Mouse (Mus musculus) B cell, adult (primary cell): ENCODE data around the gene Hist1h2ad. TPM values are rescaled to one million over a fixed set of nuclear protein-coding genes. Genes with fewer than 3 reads are reported as not detected.

Experiments
- total RNA-seq: library from RNA; stranded (reverse); gene quantifications from 4 replicates; pipeline ENCODE4 v1.2.4, GENCODE M21; 2023; ENCODE audit not compliant: inconsistent age

Hist1h2ad gene
- total RNA-seq, 1 experiment from 2014 or later, result 44.0 TPM

Other genes starting within 250 kb of the Hist1h2ad start
- 16.9 to 17.9 TPM (median 17.5 TPM) in 4 replicates for gene Zfp322a, start 205.2 kb upstream of the Hist1h2ad start, total RNA-seq
- 17.4 to 19.6 TPM (median 18.5 TPM) in 4 replicates for gene Abt1, start 150.5 kb upstream of the Hist1h2ad start, total RNA-seq
- not detected in 4 replicates for gene Btn1a1, start 108.5 kb upstream of the Hist1h2ad start, total RNA-seq
- 0.61 to 1.7 TPM (median 1.6 TPM) in 3 of 4 replicates, not detected in the other for gene Btn2a2, start 85.5 kb upstream of the Hist1h2ad start, total RNA-seq
- 380 to 493 TPM (median 419 TPM) in 4 replicates for gene Hist1h4h, start 43.3 kb upstream of the Hist1h2ad start, total RNA-seq
- gene Hist1h2af, start 40.5 kb upstream of the Hist1h2ad start, total RNA-seq, result 18.4 to 42.2 TPM (median 32.0 TPM) in 4 replicates
- gene Hist1h3g, start 39.0 kb upstream of the Hist1h2ad start, total RNA-seq, result 5.1 to 15.0 TPM (median 8.0 TPM) in 4 replicates
- gene Hist1h2bh, start 31.0 kb upstream of the Hist1h2ad start, total RNA-seq, result 11.3 to 16.6 TPM (median 13.7 TPM) in 4 replicates
- 123 to 144 TPM (median 124 TPM) in 4 replicates for gene Hist1h3f, start 30.3 kb upstream of the Hist1h2ad start, total RNA-seq
- gene Hist1h4f, start 22.7 kb upstream of the Hist1h2ad start, total RNA-seq, result 90.4 to 98.1 TPM (median 92.8 TPM) in 4 replicates
- gene Hist1h1d, start 21.1 kb upstream of the Hist1h2ad start, total RNA-seq, result 25.4 to 29.9 TPM (median 27.1 TPM) in 4 replicates
- gene Hist1h3e, start 12.0 kb upstream of the Hist1h2ad start, total RNA-seq, result 304 to 393 TPM (median 327 TPM) in 4 replicates
- 14.4 to 36.0 TPM (median 25.7 TPM) in 4 replicates for gene Hist1h2ae, start 3.2 kb upstream of the Hist1h2ad start, total RNA-seq
- gene Hist1h2bg, start 3.0 kb upstream of the Hist1h2ad start, total RNA-seq, result 482 to 521 TPM (median 495 TPM) in 4 replicates
- 216 to 268 TPM (median 252 TPM) in 4 replicates for gene Hist1h2bf, start 185 bp upstream of the Hist1h2ad start, total RNA-seq
- 32.2 to 49.8 TPM (median 35.5 TPM) in 4 replicates for gene Hist1h3d, start 1.4 kb downstream of the Hist1h2ad start, total RNA-seq
- 154 to 204 TPM (median 177 TPM) in 4 replicates for gene Hist1h4d, start 7.2 kb downstream of the Hist1h2ad start, total RNA-seq
- 30.3 to 38.2 TPM (median 33.1 TPM) in 4 replicates for gene Hist1h2be, start 46.7 kb downstream of the Hist1h2ad start, total RNA-seq
- gene Hist1h1e, start 48.2 kb downstream of the Hist1h2ad start, total RNA-seq, result 319 to 416 TPM (median 354 TPM) in 4 replicates
- 10.0 to 14.4 TPM (median 11.1 TPM) in 4 replicates for gene Hist1h2ac, start 109.6 kb downstream of the Hist1h2ad start, total RNA-seq
- gene Hist1h2bc, start 109.8 kb downstream of the Hist1h2ad start, total RNA-seq, result 19.7 to 31.0 TPM (median 21.7 TPM) in 4 replicates
- 0.77 to 1.4 TPM (median 1.1 TPM) in 3 of 4 replicates, not detected in the other for gene Hist1h1t, start 121.4 kb downstream of the Hist1h2ad start, total RNA-seq
- 186 to 254 TPM (median 213 TPM) in 4 replicates for gene Hist1h4c, start 124.1 kb downstream of the Hist1h2ad start, total RNA-seq
- gene Hfe, start 136.5 kb downstream of the Hist1h2ad start, total RNA-seq, result 0.69 to 2.2 TPM (median 1.4 TPM) in 4 replicates
- gene Hist1h1c, start 164.4 kb downstream of the Hist1h2ad start, total RNA-seq, result 908 to 1,217 TPM (median 961 TPM) in 4 replicates
- gene Hist1h3c, start 171.2 kb downstream of the Hist1h2ad start, total RNA-seq, result 12.3 to 17.5 TPM (median 15.7 TPM) in 4 replicates
- 71.4 to 93.9 TPM (median 80.8 TPM) in 4 replicates for gene Hist1h2bb, start 172.4 kb downstream of the Hist1h2ad start, total RNA-seq
- 70.2 to 102 TPM (median 85.3 TPM) in 4 replicates for gene Hist1h2ab, start 176.7 kb downstream of the Hist1h2ad start, total RNA-seq
- 58.2 to 88.1 TPM (median 67.4 TPM) in 4 replicates for gene Hist1h3b, start 177.9 kb downstream of the Hist1h2ad start, total RNA-seq
- gene Hist1h4b, start 182.6 kb downstream of the Hist1h2ad start, total RNA-seq, result 102 to 129 TPM (median 105 TPM) in 4 replicates
- 166 to 182 TPM (median 176 TPM) in 4 replicates for gene Hist1h4a, start 186.8 kb downstream of the Hist1h2ad start, total RNA-seq
- gene Hist1h3a, start 188.0 kb downstream of the Hist1h2ad start, total RNA-seq, result 384 to 431 TPM (median 397 TPM) in 4 replicates
- 34.9 to 57.5 TPM (median 37.6 TPM) in 4 replicates for gene Hist1h1a, start 189.3 kb downstream of the Hist1h2ad start, total RNA-seq
- not detected in 4 replicates for gene Trim38, start 195.5 kb downstream of the Hist1h2ad start, total RNA-seq
- not detected in 4 replicates for gene Slc17a2, start 232.6 kb downstream of the Hist1h2ad start, total RNA-seq